Mouse (Mus musculus): ENCODE measurements around the gene Colgalt1. TPM values are rescaled to one million over a fixed set of nuclear protein-coding genes. Genes with fewer than 3 reads are reported as not detected.

Colgalt1 gene
- total and polyA plus RNA-seq, 3 experiments: 50.9 to 102 (median 59.0) TPM

DNA sequence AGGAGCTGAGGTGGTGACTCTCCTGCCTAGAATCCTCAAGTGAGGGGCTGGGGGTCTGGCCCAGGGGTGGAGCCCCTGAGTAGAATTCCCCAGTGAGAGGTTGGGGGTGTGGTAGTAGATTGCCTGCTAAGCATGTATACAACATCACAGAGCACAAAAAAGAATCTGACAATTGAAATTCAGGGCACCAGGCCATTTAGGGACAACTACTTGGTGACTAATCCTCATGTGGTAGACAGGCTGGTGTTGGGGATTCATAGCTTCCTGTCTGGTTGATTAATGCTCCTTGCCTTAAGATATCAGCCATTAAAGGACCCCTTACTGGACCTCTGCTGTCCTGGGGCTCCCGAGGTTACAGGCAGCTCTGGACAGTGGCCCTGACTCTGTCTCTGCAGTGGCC is 31.8 kb upstream of the Colgalt1 start:
- H3K9me3 ChIP-seq (replicated peaks; ENCODE audit: insufficient read depth, low read length): no peaks in the 10 kb centered on the region
- H3K4me1 ChIP-seq (ENCODE audit: control insufficient read depth in 1 of 2, insufficient read depth in 2 of 2, low read length in 2 of 2): 0 out of 4 replicates have a peak, but pooled peaks cover 0 to 4% of the 10 kb centered on the region in 2 experiments
- no peak overlapping the region for H3K4me3 ChIP-seq (ENCODE audit: control insufficient read depth in 1 of 2, insufficient read depth in 1 of 2, low read depth in 2 of 2, low read length in 2 of 2)
- no peaks in the 10 kb centered on the region for H3K36me3 ChIP-seq (ENCODE audit: control insufficient read depth in 1 of 2, insufficient read depth in 2 of 2, low read length in 2 of 2)
- H3K27me3 ChIP-seq (ENCODE audit: control insufficient read depth in 1 of 2, insufficient read depth in 2 of 2, low read length in 2 of 2): no peaks in the 10 kb centered on the region; a peak in 1 of 4 replicates
- no peaks in the 10 kb centered on the region for H3K79me2 ChIP-seq (ENCODE audit: control insufficient read depth, insufficient read depth, low read length, poor library complexity)
- no peak overlapping the region for H3K27ac ChIP-seq (ENCODE audit: control insufficient read depth, low read depth, low read length)
- no peak for TF ChIP-seq ELF1 (IDR thresholded peaks at IDR 0.05; ENCODE audit: low read depth, low read length)
- TF ChIP-seq SIN3A (IDR thresholded peaks at IDR 0.05; ENCODE audit: low read length): no peak
- no peak for TF ChIP-seq MAX (IDR thresholded peaks at IDR 0.05; ENCODE audit: low read length)
- no peak for TF ChIP-seq UBTF (IDR thresholded peaks at IDR 0.05; ENCODE audit: borderline replicate concordance, insufficient read depth, low read depth, low read length)
- no peak overlapping the region for H3K9ac ChIP-seq (ENCODE audit: control insufficient read depth, low read depth, low read length, poor library complexity, severe bottlenecking)
- DNase-seq (ENCODE audit: low read depth, low spot score): no peak

DNA sequence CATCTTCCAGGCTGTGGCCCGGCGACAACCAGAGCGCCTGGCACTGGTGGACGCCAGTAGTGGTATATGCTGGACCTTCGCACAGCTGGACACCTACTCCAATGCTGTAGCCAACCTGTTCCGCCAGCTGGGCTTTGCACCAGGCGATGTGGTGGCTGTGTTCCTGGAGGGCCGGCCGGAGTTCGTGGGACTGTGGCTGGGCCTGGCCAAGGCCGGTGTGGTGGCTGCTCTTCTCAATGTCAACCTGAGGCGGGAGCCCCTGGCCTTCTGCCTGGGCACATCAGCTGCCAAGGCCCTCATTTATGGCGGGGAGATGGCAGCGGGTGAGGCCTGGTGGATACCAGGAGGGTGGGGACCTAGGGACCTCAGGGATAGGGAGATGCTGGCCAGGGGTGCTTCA is 31.3 kb upstream of the Colgalt1 start:
- no peak overlapping the region for H3K4me3 ChIP-seq (ENCODE audit: control insufficient read depth in 1 of 2, insufficient read depth in 1 of 2, low read depth in 2 of 2, low read length in 2 of 2)
- DNase-seq (ENCODE audit: low read depth, low spot score): no peak
- H3K27ac ChIP-seq (ENCODE audit: control insufficient read depth, low read depth, low read length): no peak overlapping the region
- no peak overlapping the region for H3K9ac ChIP-seq (ENCODE audit: control insufficient read depth, low read depth, low read length, poor library complexity, severe bottlenecking)
- H3K4me1 ChIP-seq (ENCODE audit: control insufficient read depth in 1 of 2, insufficient read depth in 2 of 2, low read length in 2 of 2): 0 out of 4 replicates have a peak, but pooled peaks cover 0 to 4% of the 10 kb centered on the region in 2 experiments
- no peaks in the 10 kb centered on the region for H3K27me3 ChIP-seq (ENCODE audit: control insufficient read depth in 1 of 2, insufficient read depth in 2 of 2, low read length in 2 of 2)
- no peaks in the 10 kb centered on the region for H3K79me2 ChIP-seq (ENCODE audit: control insufficient read depth, insufficient read depth, low read length, poor library complexity)
- no peaks in the 10 kb centered on the region for H3K9me3 ChIP-seq (replicated peaks; ENCODE audit: insufficient read depth, low read length)
- no peak for TF ChIP-seq POLR2AphosphoS5 (IDR thresholded peaks at IDR 0.05; ENCODE audit: borderline replicate concordance, low read depth, low read length)
- no peak for TF ChIP-seq TCF12 (IDR thresholded peaks at IDR 0.05; ENCODE audit: low read depth, low read length)
- TF ChIP-seq MAZ (IDR thresholded peaks at IDR 0.05; ENCODE audit: low read depth, low read length): no peak
- TF ChIP-seq NELFE (IDR thresholded peaks at IDR 0.05; ENCODE audit: low read depth, low read length): no peak
- TF ChIP-seq USF2 (IDR thresholded peaks at IDR 0.05; ENCODE audit: borderline replicate concordance in 1 of 2, insufficient read depth in 1 of 2, low read depth in 1 of 2, low read length in 2 of 2): no peak
- no peak for TF ChIP-seq POLR2AphosphoS2 (IDR thresholded peaks at IDR 0.05; ENCODE audit: low read length)
- TF ChIP-seq MYB (IDR thresholded peaks at IDR 0.05; ENCODE audit: low read depth, low read length): no peak
- no peak for TF ChIP-seq ZMIZ1 (IDR thresholded peaks at IDR 0.05; ENCODE audit: low read depth, low read length)
- no peak for TF ChIP-seq GABPA (IDR thresholded peaks at IDR 0.05; ENCODE audit: low read depth, low read length)
- TF ChIP-seq ZNF384 (IDR thresholded peaks at IDR 0.05; ENCODE audit: low read depth, low read length): no peak
- TF ChIP-seq ELF1 (IDR thresholded peaks at IDR 0.05; ENCODE audit: low read depth, low read length): no peak
- no peak for TF ChIP-seq SMC3 (IDR thresholded peaks at IDR 0.05; ENCODE audit: low read depth, low read length)
- H3K36me3 ChIP-seq (ENCODE audit: control insufficient read depth in 1 of 2, insufficient read depth in 2 of 2, low read length in 2 of 2): no peaks in the 10 kb centered on the region

DNA sequence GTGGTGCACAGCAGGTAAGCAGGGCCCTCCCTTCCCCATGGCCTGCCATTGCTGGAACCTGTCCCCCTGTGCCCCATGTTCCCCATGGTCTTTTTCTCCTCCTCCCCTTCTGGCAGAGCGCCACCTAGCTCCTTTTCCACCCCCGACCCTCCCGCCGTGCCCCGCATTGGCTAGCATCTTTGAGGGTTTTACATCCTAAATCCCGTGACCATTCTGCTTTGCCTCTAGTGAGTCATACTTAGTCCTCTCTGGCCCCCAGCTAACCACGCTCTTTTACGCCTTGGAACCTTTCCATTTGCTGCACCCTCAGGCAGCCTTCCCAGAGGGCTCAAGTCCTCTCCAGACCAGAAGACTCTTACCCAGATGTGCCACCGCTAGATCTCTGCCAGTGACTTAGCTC is 30.6 kb upstream of the Colgalt1 start:
- TF ChIP-seq CHD2 (IDR thresholded peaks at IDR 0.05; ENCODE audit: low read length): no peak
- no peak for TF ChIP-seq ZMIZ1 (IDR thresholded peaks at IDR 0.05; ENCODE audit: low read depth, low read length)
- no peak for TF ChIP-seq MAX (IDR thresholded peaks at IDR 0.05; ENCODE audit: low read length)
- TF ChIP-seq JUND (IDR thresholded peaks at IDR 0.05; ENCODE audit: low read depth, low read length): no peak
- no peak for TF ChIP-seq ELF1 (IDR thresholded peaks at IDR 0.05; ENCODE audit: low read depth, low read length)
- no peak for TF ChIP-seq GABPA (IDR thresholded peaks at IDR 0.05; ENCODE audit: low read depth, low read length)
- no peak for TF ChIP-seq POLR2AphosphoS5 (IDR thresholded peaks at IDR 0.05; ENCODE audit: borderline replicate concordance, low read depth, low read length)
- TF ChIP-seq TBP (IDR thresholded peaks at IDR 0.05; ENCODE audit: low read depth, low read length): no peak
- no peak for TF ChIP-seq UBTF (IDR thresholded peaks at IDR 0.05; ENCODE audit: borderline replicate concordance, insufficient read depth, low read depth, low read length)
- no peak for TF ChIP-seq ZKSCAN1 (IDR thresholded peaks at IDR 0.05; ENCODE audit: low read depth, low read length)
- no peak for TF ChIP-seq NELFE (IDR thresholded peaks at IDR 0.05; ENCODE audit: low read depth, low read length)
- TF ChIP-seq RCOR1 (IDR thresholded peaks at IDR 0.05; ENCODE audit: low read depth, low read length): no peak
- TF ChIP-seq MEF2A (IDR thresholded peaks at IDR 0.05; ENCODE audit: extremely low read depth, insufficient replicate concordance, low read depth, low read length, poor library complexity, severe bottlenecking): no peak
- no peak for TF ChIP-seq MYC (IDR thresholded peaks at IDR 0.05; ENCODE audit: low read depth, low read length)
- DNase-seq (ENCODE audit: low read depth, low spot score): no peak
- no peaks in the 10 kb centered on the region for H3K9me3 ChIP-seq (replicated peaks; ENCODE audit: insufficient read depth, low read length)
- no peaks in the 10 kb centered on the region for H3K36me3 ChIP-seq (ENCODE audit: control insufficient read depth in 1 of 2, insufficient read depth in 2 of 2, low read length in 2 of 2)
- H3K9ac ChIP-seq (ENCODE audit: control insufficient read depth, low read depth, low read length, poor library complexity, severe bottlenecking): no peak overlapping the region
- H3K4me1 ChIP-seq (ENCODE audit: control insufficient read depth in 1 of 2, insufficient read depth in 2 of 2, low read length in 2 of 2): 0 out of 4 replicates have a peak, but pooled peaks cover 0 to 4% of the 10 kb centered on the region in 2 experiments
- no peak overlapping the region for H3K27ac ChIP-seq (ENCODE audit: control insufficient read depth, low read depth, low read length)
- no peak overlapping the region for H3K4me3 ChIP-seq (ENCODE audit: control insufficient read depth in 1 of 2, insufficient read depth in 1 of 2, low read depth in 2 of 2, low read length in 2 of 2)
- no peaks in the 10 kb centered on the region for H3K27me3 ChIP-seq (ENCODE audit: control insufficient read depth in 1 of 2, insufficient read depth in 2 of 2, low read length in 2 of 2)
- no peaks in the 10 kb centered on the region for H3K79me2 ChIP-seq (ENCODE audit: control insufficient read depth, insufficient read depth, low read length, poor library complexity)
